Mouse (Mus musculus): Measurements from ENCODE around the gene Asah2. TPM values are rescaled to one million over a fixed set of nuclear protein-coding genes. Genes with fewer than 3 reads are reported as not detected.

Asah2 gene
- polyA plus RNA-seq, 1 experiment, result not detected

DNA sequence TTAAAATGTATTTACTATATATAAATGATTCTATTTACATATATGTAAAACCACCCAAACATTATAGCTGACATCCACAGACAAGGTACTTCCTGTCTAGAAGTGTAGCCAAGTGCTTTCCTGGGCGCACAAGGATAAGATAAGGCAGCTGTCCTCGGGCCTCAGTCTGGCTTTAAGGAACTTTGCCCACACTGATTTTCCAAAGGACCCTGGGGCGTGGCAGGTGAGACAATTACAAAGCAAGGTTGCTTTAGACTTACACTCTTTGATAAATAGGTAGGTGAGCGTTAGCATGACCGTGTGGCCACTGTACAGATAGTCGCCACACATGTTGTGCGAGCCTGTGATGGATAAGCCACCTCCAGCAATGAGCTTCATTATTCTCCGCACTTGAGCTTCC is 21.3 kb upstream of the Asah2 start:
- no peak overlapping the region for H3K4me3 ChIP-seq (ENCODE audit: insufficient read depth, low read depth, low read length)
- no peaks in the 10 kb centered on the region for H3K4me1 ChIP-seq (ENCODE audit: control insufficient read depth, insufficient read depth, low read length)
- 95% methylated on average over 8 of the region's 8 CpGs for WGBS
- H3K27ac ChIP-seq (ENCODE audit: insufficient read depth, low read depth, low read length), result no peak overlapping the region
- TF ChIP-seq POLR2A (IDR thresholded peaks at IDR 0.05; ENCODE audit: insufficient read depth, low read depth, low read length) (no peak), CTCF (IDR thresholded peaks at IDR 0.05; ENCODE audit: insufficient read depth, low read depth, low read length) (no peak)

DNA sequence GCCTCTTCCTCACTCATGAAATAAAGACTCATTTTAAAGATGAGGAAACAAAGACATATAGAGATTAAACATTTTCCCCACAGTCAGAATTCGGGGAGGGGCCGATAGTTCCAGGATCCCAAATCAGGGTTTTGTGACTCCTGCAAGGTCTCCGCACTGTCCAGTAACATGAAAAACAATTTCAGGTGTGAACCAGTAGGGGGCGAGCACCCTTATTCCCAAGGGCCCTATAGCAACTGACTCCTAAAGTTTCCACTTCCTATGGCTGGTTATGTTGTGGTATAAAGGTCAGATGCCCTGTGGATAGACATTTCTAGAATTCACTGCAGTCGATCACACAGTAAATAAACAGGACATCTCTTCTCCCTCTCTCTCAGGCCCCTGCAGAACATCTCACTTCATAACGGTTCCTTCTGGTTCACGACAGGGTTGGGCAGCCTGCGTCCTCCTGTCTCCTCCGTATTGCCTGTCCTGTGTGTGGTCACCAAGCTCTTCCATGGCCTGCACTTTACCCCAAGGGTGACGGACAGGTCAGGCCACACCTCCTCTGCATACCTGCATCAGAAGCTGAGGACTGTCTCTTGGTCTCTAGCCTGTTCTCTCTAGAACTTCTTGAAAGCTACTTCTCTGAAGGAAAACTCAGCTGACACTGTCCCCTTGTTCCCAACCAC is 19.3 kb upstream of the Asah2 start:
- TF ChIP-seq CTCF (IDR thresholded peaks at IDR 0.05; ENCODE audit: insufficient read depth, low read depth, low read length) (no peak), POLR2A (IDR thresholded peaks at IDR 0.05; ENCODE audit: insufficient read depth, low read depth, low read length) (no peak)
- Histone ChIP-seq H3K4me3 (ENCODE audit: insufficient read depth, low read depth, low read length) (no peak overlapping the region), H3K4me1 (ENCODE audit: control insufficient read depth, insufficient read depth, low read length) (no peaks in the 10 kb centered on the region), H3K27ac (ENCODE audit: insufficient read depth, low read depth, low read length) (no peak overlapping the region)
- 83% methylated on average over 10 of the region's 10 CpGs for WGBS

DNA sequence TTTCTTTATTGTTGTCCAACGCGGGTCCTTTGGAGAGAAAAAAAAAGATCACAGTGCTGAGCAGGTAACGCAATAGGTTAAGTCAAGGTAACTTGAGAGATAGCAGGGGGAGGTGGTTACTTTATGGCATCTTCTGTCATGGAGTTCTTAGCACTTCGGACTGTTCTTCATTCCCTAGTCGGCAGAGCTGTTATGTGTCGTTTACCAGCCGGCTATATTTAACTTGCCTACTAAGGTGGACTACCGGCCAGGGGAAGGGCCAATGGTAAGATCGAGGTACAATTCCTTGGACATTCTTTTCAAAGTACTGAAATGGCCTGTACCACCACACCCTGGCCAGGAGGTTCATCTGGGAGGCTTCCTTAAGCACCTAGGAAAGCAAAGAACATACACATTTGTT is 16.1 kb upstream of the Asah2 start:
- WGBS, result 91% methylated on average over 9 of the region's 9 CpGs
- TF ChIP-seq CTCF (IDR thresholded peaks at IDR 0.05; ENCODE audit: insufficient read depth, low read depth, low read length), result no peak
- TF ChIP-seq POLR2A (IDR thresholded peaks at IDR 0.05; ENCODE audit: insufficient read depth, low read depth, low read length), result no peak
- no peak overlapping the region for H3K4me3 ChIP-seq (ENCODE audit: insufficient read depth, low read depth, low read length)
- no peaks in the 10 kb centered on the region for H3K4me1 ChIP-seq (ENCODE audit: control insufficient read depth, insufficient read depth, low read length)
- H3K27ac ChIP-seq (ENCODE audit: insufficient read depth, low read depth, low read length), result no peak overlapping the region

DNA sequence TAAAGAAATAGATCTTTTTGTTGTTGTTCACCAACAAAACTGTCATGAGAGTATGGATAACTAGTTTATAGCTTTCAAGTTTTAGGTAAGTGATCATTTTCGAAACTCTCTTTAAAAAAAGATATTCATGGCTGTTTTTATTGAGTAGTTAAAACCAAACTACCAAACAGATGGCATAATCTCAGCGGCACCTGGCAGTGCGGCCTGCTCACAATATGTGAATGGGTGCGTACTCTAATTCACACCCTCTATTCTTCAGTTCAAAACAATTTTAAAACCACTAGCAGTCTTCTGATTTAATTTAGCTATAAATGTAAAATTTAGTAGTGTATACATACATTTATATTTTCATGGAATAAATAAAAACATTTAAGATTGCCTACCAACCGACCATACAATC is 15.2 kb upstream of the Asah2 start:
- Histone ChIP-seq H3K4me3 (ENCODE audit: insufficient read depth, low read depth, low read length) (no peak overlapping the region), H3K4me1 (ENCODE audit: control insufficient read depth, insufficient read depth, low read length) (no peaks in the 10 kb centered on the region), H3K27ac (ENCODE audit: insufficient read depth, low read depth, low read length) (no peak overlapping the region)
- 93% methylated on average over 5 of the region's 5 CpGs for WGBS
- TF ChIP-seq POLR2A (IDR thresholded peaks at IDR 0.05; ENCODE audit: insufficient read depth, low read depth, low read length) (no peak), CTCF (IDR thresholded peaks at IDR 0.05; ENCODE audit: insufficient read depth, low read depth, low read length) (no peak)

DNA sequence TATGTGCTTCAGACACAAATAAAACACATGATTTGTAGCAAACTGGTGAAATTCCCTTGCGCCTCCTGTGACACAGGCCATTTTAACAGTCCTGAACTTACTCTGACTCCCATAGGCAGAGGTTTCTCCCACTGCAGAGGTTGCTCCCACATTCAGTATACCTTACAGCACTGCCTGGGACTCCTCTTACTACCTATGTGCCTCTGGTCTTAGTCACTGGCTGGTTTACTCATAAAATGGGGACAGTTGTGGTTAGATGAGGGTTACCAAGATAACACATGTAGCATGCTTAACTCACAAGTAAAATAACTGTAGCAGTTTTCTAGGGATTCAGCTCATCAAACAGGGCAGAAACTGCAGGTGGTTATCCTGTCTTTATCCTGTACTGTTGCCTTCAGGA is 12.8 kb upstream of the Asah2 start:
- H3K27ac ChIP-seq (ENCODE audit: insufficient read depth, low read depth, low read length), result no peak overlapping the region
- H3K4me1 ChIP-seq (ENCODE audit: control insufficient read depth, insufficient read depth, low read length), result no peaks in the 10 kb centered on the region
- WGBS, result 97% methylated on average over 1 of the region's 1 CpGs
- TF ChIP-seq CTCF (IDR thresholded peaks at IDR 0.05; ENCODE audit: insufficient read depth, low read depth, low read length) (no peak), POLR2A (IDR thresholded peaks at IDR 0.05; ENCODE audit: insufficient read depth, low read depth, low read length) (no peak)
- no peak overlapping the region for H3K4me3 ChIP-seq (ENCODE audit: insufficient read depth, low read depth, low read length)

DNA sequence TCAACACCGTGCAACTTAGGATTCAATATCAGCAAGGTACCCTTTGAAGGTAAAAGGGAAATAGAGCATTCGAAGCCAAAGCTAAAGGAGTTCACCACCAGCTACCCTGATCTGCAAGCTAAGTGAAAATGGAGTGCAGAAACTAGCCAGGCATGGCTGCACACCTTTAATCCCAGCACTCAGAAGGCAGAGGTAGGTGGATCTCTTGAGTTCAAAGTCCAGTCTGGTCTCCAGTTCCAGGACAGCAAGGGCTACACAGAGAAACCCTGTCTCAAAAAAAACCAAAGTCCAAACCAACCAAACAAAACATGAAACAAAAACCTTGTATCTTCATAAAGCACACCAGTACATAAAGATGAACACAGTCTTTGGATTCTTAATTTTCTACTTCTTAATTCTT is 11.7 kb upstream of the Asah2 start:
- no peak overlapping the region for H3K27ac ChIP-seq (ENCODE audit: insufficient read depth, low read depth, low read length)
- H3K4me3 ChIP-seq (ENCODE audit: insufficient read depth, low read depth, low read length), result no peak overlapping the region
- no peaks in the 10 kb centered on the region for H3K4me1 ChIP-seq (ENCODE audit: control insufficient read depth, insufficient read depth, low read length)
- TF ChIP-seq POLR2A (IDR thresholded peaks at IDR 0.05; ENCODE audit: insufficient read depth, low read depth, low read length) (no peak), CTCF (IDR thresholded peaks at IDR 0.05; ENCODE audit: insufficient read depth, low read depth, low read length) (no peak)
- WGBS, result 87% methylated on average over 2 of the region's 2 CpGs

DNA sequence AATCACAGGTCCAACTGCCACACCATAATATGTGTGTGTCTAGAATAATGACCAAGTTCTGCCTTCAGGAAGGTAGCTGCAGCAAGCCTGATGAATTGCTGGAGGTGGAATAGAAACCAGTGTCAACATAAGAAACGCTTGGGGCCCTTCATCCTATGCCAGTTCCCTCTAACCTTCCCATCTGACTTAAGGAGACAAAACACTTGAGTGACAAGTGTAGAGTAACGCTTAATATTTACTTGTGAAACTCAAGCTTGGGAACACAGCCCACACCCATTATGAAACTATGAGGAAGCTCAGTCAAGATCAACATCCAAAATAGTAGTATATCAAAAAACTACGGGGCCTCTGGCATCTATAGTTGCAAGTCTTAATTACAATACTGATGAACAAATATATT is 10.5 kb upstream of the Asah2 start:
- 87% methylated on average over 3 of the region's 3 CpGs for WGBS
- H3K27ac ChIP-seq (ENCODE audit: insufficient read depth, low read depth, low read length), result no peak overlapping the region
- no peaks in the 10 kb centered on the region for H3K4me1 ChIP-seq (ENCODE audit: control insufficient read depth, insufficient read depth, low read length)
- no peak overlapping the region for H3K4me3 ChIP-seq (ENCODE audit: insufficient read depth, low read depth, low read length)
- TF ChIP-seq CTCF (IDR thresholded peaks at IDR 0.05; ENCODE audit: insufficient read depth, low read depth, low read length), result no peak
- no peak for TF ChIP-seq POLR2A (IDR thresholded peaks at IDR 0.05; ENCODE audit: insufficient read depth, low read depth, low read length)

DNA sequence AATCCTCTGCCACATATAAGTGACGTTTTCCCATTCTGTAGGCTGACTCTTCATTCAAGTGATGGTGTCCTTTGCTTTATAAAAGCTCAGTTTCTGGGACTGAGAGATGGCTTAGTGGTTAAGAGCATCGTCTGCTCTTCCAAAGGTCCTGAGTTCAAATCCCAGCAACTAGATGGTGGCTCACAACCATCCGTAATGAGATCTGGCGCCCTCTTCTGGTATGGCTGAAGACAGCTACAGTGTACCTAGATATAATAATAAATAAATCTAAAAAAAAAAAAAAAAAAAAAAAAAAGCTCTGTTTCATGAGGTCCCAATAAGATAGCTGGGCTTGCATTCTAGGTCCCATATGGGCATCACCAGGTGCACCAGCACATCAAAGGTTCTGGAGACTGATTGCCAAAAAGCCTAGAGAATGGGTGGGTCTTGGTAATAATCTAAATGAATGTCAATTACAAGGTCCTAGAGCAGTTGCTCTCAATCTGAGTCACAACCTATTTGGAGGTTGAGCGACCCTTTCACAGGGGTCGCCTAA is 9.5 kb upstream of the Asah2 start:
- WGBS, result 88% methylated on average over 6 of the region's 6 CpGs
- Histone ChIP-seq H3K27ac (ENCODE audit: insufficient read depth, low read depth, low read length) (no peak overlapping the region), H3K4me3 (ENCODE audit: insufficient read depth, low read depth, low read length) (no peak overlapping the region), H3K4me1 (ENCODE audit: control insufficient read depth, insufficient read depth, low read length) (no peaks in the 10 kb centered on the region)
- no peak for TF ChIP-seq POLR2A (IDR thresholded peaks at IDR 0.05; ENCODE audit: insufficient read depth, low read depth, low read length)
- no peak for TF ChIP-seq CTCF (IDR thresholded peaks at IDR 0.05; ENCODE audit: insufficient read depth, low read depth, low read length)

DNA sequence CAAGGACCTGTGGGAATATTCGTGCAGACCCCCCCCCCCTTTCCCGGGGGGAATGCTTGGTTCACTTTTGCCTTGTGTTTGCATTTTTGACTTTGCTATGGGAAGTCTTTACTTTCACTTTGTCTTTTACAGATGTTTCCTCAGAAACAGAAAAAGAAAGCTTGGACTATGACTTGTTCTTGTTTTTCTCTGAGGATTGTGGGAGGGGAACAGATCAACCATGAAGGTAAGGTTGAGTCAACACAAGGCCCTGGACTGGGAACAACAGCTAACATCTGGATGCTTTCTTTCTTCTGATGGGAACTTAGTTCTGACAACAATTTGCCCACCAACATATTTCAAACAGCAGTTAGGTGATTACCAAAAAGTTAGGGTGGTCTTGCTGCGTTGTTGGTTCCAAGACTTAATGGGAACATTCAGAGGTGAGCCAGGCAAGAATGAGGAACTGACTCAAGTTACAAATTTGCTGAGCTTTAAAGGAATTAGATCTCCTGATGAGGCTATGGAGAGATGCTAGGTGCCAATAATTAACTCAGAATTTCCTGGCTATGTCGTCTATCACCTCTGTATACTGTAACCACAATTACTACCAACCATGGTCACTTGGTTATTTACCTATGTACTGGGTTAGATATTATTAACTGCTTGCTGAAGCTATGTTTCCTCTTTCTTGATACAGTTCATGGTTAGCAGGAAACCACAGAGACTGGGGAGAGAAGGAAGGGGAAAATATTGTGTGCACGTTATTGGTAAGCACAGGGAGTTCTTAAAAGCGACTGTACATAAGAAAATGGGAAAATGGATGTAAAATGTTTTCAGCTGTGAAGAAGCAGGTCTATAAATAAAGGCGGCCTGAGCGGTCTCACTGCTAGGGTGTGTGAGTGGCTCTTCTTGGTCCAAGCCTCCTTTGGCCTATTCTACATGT is 4.1 kb upstream of the Asah2 start:
- H3K4me3 ChIP-seq (ENCODE audit: insufficient read depth, low read depth, low read length), result no peak overlapping the region
- no peak overlapping the region for H3K27ac ChIP-seq (ENCODE audit: insufficient read depth, low read depth, low read length)
- 88% methylated on average over 8 of the region's 8 CpGs for WGBS
- TF ChIP-seq CTCF (IDR thresholded peaks at IDR 0.05; ENCODE audit: insufficient read depth, low read depth, low read length) (no peak), POLR2A (IDR thresholded peaks at IDR 0.05; ENCODE audit: insufficient read depth, low read depth, low read length) (no peak)
- H3K4me1 ChIP-seq (ENCODE audit: control insufficient read depth, insufficient read depth, low read length), result no peaks in the 10 kb centered on the region
